Mouse (Mus musculus) right cerebral cortex, postnatal 36 days (tissue): ENCODE data around the gene Gemin4.

Source experiments
- DNase-seq, 2 experiments: peaks; one replicate each; pipeline ENCODE4 v3.0.0; 2022; ENCODE audit warnings: low spot score in 2 of 2, mixed read lengths in 1 of 2

The Gemin4 gene

GRCm38 (mm10) chr11:76217390-76217800 lies at the start of gene Gemin4, which contains the start of gene Dbil5:
Gene Gemin4, minus strand, starts transcription at chr11:76217664.
Gene Dbil5, plus strand, starts transcription at chr11:76217608.
- peak; percentile 96 for DNase-seq

GRCm38 (mm10) chr11:76262611-76263351 lies 45.3 kb upstream of the Gemin4 start:
- DNase-seq = no peak

- no peak for DNase-seq
Observed at GRCm38 (mm10) chr11:76261224-76261623, 43.8 kb upstream of the Gemin4 start.

GRCm38 (mm10) chr11:76260208-76261050 lies 43.0 kb upstream of the Gemin4 start:
- no peak for DNase-seq

- no peak for DNase-seq
Observed at GRCm38 (mm10) chr11:76258511-76258910, 41.0 kb upstream of the Gemin4 start.

- no peak for DNase-seq
Observed at GRCm38 (mm10) chr11:76257386-76257785, 39.9 kb upstream of the Gemin4 start.

- DNase-seq = no peak
Observed at GRCm38 (mm10) chr11:76256129-76256528, 38.7 kb upstream of the Gemin4 start.

- no peak for DNase-seq
Observed at GRCm38 (mm10) chr11:76255431-76256001, 38.1 kb upstream of the Gemin4 start.

- no peak for DNase-seq
Observed at GRCm38 (mm10) chr11:76253918-76254264, 36.4 kb upstream of the Gemin4 start.

GRCm38 (mm10) chr11:76253145-76253917 lies 35.9 kb upstream of the Gemin4 start:
- DNase-seq = peak; percentile 67 to 77

- no peak for DNase-seq
Observed at GRCm38 (mm10) chr11:76252036-76252435, 34.6 kb upstream of the Gemin4 start.

- no peak for DNase-seq
Observed at GRCm38 (mm10) chr11:76247239-76247638, 29.8 kb upstream of the Gemin4 start.

- no peak for DNase-seq
Observed at GRCm38 (mm10) chr11:76246439-76246838, 29.0 kb upstream of the Gemin4 start.

- DNase-seq = no peak
Observed at GRCm38 (mm10) chr11:76243811-76244546, 26.5 kb upstream of the Gemin4 start.

- peak; percentile 82 to 83 for DNase-seq
Observed at GRCm38 (mm10) chr11:76242901-76243810, 25.7 kb upstream of the Gemin4 start, which contains the start of the genes Mrm3 and Glod4. Gene Mrm3, plus strand, starts transcription at chr11:76243715. Gene Glod4, minus strand, starts transcription at chr11:76243725.

- DNase-seq = no peak
Observed at GRCm38 (mm10) chr11:76239750-76240149, 22.3 kb upstream of the Gemin4 start.

GRCm38 (mm10) chr11:76236136-76236535 lies 18.7 kb upstream of the Gemin4 start:
- DNase-seq = no peak

- DNase-seq = no peak
Observed at GRCm38 (mm10) chr11:76225051-76225450, 7.6 kb upstream of the Gemin4 start.

- no peak for DNase-seq
Observed at GRCm38 (mm10) chr11:76224631-76225030, 7.2 kb upstream of the Gemin4 start.
